Mouse (Mus musculus) ES-CJ7 (cell line): ENCODE results near the gene Lbx1.

ENCODE experiments used
- DNase-seq: peaks from one replicate; pipeline ENCODE4 v3.0.0; 2011; ENCODE audit warnings: low read depth, low spot score

Lbx1 gene

DNA sequence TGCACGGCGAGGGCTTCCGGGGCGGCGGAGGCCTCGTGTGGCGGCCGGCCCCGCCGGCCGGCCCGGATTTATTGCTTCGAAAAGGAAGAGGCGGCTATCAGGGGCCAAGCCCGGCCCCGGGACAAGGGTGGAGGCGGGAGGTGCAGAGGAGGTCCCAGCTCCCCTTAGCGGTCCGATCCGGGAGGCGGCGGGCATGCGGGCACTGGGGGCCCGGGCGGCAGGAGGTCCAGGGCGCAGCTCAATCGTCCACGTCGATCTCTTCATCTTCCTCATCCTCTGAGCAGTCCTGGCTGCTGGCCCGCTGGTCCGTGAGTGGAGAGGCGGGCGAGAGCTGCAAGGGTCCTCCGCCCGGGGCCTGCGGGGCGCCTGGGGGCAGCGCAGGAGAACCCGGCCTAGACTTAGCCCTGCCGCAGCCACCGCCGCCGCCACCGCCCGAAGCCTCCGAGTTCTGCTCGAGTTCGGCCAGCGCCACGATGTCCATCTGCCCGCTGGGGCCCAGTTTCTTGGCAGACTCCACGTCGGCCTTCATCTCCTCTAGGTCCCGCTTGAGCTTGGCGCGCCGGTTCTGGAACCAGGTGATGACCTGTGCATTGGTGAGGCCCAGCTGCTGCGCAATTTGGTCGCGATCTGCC is 2.0 kb downstream of the Lbx1 start:
- no peak for DNase-seq

DNA sequence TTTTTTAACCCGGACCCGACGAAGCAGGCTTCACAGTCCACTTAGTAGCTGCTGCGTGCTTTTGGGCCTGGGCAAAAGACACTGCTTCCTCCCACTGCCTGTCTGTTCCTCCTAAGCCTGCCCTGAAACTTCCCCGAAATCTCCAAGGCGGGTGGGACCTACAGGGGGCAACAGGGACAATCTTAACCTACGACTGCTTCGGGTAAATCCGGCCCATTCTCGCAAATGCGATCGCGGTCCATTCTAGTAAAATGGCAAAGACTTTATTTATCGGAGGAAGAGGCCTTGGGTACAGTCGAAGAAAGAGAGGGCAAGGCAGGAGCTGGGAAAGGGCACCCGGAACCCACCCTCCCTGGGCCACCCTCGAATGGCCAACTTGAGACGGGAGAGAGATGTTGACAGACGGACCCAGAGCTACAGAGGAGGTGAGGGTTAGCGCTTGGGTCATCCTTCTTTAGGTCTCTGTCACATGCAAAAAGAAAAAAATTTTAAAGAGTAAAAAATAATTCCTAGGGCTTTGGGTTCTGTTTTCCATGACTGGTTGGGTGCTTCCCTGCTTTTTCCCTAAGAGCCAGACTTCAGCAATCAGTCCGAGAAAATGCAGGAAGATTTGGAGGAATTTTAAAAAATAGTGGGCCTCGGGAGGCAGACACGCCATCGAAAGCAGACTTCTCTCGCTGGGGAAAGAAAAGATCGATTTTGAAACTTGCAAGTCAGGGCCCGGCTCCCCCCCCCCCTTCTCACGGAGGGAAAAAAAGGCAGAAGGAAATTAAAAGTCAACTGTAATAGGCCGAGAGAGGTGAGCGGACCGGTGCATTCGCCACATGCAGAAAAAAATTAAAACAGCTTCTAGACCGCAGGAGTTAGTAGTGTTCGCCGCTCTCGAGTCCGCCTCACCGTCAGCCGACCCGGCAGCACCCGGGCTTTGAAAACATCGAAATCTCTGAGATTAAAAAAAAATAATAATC is 2.9 kb downstream of the Lbx1 start:
- DNase-seq: no peak

DNA sequence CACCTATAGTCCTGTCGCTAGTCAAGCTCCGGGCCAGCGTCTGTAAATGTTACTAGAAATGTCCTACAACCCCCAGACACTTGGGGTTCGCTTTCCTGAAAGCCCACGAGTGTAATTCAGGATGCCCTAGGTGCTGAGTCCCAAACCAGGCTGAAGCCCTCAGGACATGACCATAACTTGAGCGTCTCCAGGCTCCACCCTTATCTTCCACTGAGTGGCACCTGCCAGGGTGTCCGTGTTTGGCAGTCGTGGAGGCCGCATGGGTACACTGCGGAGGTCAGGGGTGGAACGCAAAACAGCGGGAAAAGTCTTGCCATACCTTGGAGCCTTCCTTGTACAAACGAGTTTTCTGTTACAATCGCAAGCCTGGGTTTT is 3.6 kb downstream of the Lbx1 start:
- no peak for DNase-seq

DNA sequence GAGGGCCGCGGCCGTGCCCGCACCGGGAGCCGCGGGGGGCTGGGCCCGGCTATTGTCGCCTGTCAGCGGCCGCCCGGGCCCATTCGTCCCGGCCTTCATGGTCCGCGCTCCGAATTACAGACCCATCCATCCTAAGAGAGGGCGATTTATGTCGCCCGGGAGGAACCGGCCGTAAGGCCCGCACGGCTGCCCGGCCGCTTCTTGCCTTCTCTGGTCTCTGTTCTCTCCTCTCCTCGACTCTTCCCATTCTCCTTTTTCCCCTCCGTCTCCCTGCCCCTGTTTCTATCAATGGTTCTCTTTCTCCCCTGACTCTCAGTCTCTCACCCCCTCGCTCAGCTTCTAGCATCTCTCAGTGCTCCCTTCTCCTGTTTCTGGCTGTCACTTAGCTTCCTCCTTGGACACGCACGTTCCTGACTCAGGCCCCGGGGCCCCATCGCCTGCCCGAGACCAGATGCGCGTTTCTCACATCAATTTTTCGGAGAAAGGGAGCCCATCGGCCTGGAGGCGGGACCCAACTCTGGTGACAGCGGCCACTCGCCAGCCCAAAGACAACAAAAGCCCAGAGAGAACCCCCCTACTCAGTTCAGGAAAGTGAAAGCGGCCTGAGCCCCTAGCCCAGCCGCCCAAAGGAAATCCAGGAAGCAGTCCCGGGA is 4.1 kb downstream of the Lbx1 start:
- DNase-seq: no peak

DNA sequence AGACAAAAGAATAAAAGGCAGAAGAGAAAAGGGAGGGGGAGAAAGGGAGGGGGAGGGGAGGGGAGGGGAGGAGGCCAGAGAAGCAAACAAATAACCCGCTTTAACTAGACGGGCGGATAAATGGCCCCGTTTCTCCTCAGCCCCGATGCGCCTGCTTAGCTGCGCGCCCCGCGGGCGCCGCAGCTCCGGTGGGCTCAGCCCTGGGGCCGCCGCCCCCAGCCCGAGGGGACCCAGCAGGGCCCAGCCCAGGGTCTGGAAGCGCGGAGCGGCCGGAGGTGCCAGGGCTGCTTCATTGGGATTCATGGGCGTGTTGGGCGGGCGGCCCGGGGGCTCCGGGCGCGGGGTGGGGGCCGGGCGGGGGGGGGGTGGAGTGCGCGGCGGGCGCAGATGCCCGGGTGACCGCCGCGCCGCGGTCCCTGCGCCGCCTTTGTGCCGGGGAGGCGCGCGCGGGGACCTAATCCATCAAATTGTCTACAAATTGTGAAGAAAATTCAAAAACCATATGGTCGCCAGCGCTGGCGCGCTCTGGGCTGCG is 4.7 kb downstream of the Lbx1 start:
- DNase-seq: no peak

DNA sequence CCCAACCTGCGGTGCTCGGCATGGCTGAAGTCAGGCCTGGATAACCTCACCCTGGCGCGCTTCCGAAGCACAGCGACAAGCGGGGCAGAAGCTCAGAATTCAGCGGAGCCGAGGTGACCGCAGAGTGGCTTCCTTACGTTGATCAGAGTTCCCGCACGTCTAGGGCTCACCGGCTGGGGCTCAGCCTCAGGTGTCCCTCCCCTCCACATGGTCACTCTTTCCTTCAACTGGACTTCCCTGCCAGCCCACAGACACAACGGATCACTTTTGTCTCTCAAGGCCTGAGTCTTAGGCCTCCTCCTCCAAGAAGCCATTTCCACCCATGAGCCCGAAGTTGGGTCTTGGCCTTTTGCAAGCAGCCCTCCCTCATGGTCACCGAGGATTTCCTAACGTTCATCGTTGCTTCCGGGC is 5.4 kb downstream of the Lbx1 start:
- DNase-seq: peak; percentile 51

DNA sequence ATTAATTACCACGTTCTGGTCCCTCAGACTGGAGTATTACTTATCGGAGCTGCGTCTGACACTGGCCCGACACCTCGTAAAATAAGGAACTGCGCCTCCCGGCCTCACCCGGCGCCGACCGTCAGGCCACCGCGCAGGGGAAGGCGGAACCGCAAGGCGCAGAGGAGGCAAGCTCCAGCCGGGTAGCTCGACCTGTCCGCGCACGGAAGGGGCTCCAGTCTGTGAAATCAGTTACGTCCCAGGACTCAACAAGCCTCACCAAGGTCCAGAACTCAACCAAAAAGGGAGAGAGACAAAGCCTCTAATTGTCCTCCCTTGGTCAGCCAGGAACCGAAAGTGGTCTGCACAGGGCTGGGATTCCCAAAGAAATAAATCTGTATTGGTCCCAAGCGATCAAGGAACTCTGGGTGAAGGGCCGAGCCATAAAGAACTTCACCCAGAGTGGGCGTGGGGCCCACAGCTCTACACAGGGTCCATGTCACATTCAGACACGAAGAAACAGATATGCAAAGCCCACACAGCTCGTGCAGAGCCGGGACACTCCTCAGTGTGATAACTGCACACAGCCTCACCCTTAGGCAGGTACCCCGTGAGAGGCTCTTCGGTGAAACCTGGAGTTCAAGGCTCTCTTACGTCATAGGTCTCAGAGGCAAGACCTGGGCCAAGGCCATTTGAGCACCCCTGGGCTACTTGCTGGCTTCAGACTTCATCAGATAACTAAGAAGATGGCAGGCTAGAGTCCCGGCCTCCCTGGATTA is 6.1 kb downstream of the Lbx1 start:
- DNase-seq: no peak

DNA sequence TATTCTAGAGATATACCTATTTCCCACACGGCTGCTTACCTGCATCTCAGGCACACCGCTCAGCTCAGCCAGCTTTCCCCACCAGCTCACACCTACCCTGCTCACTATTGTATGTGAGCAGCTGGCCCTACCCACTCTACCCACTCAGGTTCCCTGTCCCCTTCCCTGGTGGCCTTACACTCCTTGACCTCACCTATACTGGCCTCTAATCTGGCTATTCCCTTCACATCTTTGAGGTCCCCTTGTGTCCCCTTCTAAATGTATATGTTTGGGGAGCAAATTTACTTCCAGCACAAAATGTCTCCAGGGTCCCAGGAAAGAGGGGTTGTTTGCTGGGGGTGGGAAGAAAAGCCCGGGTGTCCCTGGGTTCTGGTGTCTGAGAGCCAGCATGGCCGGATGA is 6.8 kb downstream of the Lbx1 start:
- no peak for DNase-seq

DNA sequence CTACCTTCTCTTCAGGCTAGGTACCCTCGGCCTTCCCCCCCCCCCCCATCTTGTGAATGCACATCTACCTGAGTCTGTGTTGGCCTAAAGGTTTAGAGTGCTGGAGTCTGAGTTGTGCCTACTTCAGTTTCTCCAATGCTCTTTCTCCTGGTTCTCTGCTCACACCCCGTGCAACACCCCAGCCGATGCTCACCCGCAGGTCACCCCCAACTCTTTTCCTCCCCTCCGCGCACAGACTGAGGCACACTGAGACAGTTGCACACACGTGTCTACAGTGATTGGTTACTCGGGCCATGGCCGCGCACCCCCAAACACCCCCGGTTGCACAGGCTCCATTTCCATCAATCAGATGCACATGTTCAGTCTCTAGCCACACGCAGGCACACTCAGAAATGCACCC is 7.5 kb downstream of the Lbx1 start:
- no peak for DNase-seq

DNA sequence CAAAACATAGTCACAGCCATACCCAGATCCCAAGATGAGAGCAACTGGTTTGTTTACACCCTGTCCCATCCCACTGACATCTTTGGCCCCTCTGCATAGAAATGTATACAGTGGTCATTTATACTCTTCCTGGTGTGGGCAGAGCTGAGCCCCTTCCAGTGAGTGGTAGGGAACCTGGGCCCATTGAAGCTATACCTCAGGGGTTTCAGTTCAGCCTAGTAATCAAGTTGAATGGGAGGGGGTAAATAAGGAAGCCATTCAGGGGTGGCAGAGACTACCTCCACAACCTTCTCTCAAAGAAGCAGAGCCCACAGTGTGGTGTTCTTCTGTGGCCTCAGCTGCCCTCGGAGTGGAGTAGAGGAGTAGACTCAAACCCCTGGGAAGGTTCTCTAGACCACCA is 7.9 kb downstream of the Lbx1 start:
- DNase-seq: no peak

DNA sequence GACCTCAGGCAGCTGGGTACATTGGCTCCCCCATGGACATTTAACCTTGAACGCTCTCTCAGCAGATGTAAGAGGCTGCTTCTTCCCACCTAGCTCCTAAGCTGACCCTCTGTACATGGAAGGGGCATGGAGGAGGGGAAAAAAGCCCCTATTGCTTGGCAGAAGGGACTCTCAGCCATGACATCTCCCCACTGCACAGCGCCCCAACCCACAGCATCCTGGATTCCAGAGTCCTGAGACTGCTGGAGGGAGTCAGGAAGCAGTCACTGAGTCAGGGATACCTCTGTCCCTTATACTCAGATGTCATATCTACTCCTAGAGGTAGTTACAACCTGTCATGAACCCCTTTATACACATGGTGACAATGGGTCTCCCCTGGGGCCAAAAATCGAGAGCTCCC is 8.6 kb downstream of the Lbx1 start:
- DNase-seq: no peak

DNA sequence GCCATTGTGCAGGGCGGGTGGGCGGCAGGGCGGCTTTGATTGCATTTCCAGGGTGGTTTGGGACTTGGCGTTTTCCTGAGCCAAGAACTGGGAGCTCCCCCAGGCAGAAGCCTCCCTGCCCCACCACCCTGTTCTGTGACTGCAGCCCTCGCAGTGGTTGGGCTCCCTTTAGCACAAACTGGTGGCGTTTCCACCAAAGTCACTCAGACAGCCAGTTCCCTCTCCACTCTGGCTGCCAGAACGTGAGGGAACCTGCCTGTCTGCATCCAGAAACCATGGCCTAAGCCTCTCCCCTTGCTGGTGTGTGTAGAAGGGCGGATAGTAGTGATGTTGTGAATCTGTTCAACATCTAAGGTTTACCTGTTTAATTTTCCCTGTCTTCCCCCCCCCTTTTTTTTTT is 9.4 kb downstream of the Lbx1 start:
- DNase-seq: no peak

DNA sequence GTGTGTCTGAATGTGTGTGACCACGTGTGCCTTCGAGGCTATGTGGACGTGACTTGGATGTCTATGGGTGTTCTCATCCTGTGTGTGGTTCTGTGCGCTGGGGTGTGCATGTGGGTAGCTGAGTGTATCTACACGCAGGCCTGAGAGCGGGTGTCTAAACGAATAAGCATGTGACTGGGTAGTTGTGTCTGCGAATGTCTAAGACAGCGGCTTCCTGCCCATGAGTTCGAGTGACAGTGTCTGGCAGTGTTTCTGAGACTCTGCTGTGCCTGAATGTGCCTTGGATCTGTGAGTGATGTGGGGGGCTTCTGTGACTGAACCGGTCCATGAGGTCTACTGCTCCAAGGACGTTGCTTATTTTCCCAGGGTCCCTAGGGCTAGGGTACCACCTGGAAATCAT is 10.5 kb downstream of the Lbx1 start:
- DNase-seq: no peak

DNA sequence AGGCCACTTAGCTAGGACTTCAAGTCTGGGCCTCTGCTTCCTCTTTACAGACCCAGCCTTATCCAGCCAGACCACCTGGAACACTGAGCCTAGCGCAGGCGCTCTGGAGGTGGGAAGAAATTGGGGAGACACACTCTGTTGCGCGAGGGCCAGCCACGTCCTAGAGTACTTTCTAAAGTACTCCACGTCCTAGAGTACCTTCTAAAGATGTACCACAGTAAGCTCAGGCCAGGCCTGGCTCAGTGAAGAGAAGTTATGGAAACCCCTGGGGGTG is 11.4 kb downstream of the Lbx1 start:
- DNase-seq: no peak

DNA sequence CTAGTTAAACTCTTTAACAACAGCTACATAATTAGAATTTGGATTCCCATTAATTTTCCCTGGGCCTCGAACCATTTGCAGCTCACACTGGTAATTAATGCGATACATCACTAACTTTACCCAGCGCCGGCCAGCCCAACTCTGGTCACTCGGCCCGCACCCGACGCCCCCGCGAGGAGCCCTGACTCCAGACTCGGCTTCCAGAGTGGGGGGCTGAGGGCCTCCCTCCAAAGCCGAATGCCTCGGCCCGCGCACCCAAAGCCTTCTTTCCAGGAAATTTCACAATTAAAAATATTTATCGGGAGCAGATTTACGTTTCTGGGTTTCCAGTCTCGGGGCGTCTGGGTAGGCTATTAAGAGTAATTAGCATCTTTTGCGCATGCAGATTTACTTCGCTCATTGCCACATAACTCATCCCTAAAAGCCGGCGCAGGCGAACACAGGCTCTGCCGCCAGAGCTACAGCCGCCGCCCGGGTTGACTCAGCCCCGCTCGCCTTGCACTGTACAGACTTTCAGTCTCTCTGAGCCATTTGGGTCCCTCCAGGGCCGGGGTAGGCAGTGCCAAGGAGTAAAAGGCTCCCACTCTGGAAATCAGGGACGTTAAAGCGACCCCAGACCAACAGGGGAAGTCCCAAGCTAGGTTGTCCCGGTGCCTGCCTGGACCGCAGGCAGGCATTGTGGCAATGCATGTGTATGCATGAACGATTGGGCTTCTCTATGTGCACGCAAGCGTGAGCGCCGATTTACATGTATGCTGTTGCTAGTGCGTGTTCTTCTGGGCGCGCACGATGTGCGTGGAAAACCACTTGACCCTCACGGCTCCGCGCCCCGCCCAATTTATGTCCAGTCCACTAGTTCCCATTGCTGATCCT is 12.0 kb downstream of the Lbx1 start:
- no peak for DNase-seq

DNA sequence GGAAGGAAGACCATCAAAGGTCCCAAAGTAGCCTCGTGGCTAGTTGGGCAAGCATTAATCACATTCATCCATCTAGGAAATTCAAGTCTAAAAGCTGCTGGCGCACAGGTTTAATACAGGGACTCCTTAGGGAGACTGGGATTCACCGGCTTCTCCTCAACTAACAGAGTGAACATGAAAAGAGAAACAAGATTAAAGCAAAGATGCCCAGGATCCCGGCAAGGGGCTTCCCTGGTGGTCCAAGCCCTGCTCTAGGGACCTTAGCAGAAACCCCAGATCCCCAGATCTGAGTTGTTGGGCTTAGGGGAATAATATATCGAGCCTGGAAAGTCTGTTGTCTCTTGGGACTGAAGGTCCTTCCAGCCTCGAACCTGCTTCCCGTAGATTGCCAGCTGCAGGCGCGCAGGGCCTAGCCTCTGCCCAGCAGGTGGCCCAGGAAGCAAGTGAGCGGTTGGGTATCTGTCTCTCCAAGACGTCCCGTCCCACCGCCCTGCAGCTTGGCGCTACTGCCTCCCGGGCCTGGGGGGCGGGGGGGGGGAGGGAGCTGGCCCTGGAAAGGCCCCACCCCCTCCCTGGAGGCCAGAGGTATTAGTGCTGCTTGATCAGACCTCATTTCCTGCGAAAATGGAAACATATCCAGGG is 13.3 kb downstream of the Lbx1 start:
- DNase-seq: peak; percentile 57

DNA sequence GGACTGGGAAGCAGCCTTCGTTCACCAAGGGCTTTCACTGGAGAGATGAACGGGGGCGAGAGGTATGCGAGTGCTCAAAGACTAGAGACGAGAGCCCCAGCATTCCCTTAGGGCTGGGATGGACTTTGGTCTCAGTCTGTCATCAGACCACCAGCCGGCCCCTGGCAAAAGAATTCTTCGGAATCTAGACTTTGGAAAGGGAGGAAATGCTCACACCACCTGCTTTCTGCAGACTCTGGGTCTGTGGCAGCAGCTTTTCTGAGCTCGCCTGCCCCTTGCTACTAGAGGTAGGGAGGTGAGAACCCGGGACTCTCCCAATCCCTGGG is 14.2 kb downstream of the Lbx1 start:
- DNase-seq: no peak

DNA sequence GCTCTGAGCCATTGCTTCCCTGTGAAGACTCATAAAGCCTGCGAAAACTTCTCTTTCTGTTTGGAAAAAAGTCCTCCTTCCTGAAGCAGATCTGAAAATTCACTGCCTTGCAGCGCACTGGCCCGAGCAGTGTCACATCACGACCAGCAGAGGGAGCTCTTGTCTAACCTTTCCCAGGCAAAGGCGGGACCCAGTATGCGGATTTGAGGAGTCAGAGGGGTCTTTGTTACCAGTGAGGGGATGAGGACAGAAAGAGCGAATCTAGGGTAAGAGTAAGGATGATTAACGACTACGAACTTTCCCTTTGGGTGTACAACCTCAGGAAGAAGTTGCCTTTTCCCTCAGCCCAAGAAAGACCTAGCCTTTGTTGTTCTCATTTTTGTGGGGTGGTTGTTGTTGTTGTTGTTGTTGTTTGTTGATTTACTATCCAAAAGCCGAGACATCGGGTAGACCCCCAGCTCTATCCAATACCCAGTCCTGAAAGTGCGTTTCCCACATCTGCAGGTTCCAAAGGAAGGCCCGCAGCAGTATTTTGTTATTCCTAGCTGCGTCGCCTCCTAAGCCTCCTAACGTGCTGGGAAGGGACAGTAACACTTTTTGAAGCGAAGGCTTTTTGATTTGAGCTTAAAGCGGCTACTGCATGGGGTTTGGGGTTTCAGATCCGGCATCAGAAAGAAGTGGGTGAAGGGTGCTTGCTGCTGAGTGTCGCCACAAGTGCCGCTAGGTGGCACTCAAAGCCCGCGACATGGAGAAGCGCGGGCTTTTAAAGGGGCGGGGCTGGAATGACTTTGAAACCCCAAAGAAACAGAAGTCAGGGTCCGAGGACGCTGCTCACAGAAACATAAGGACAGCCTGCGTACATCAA is 14.8 kb downstream of the Lbx1 start:
- DNase-seq: peak; percentile 84

DNA sequence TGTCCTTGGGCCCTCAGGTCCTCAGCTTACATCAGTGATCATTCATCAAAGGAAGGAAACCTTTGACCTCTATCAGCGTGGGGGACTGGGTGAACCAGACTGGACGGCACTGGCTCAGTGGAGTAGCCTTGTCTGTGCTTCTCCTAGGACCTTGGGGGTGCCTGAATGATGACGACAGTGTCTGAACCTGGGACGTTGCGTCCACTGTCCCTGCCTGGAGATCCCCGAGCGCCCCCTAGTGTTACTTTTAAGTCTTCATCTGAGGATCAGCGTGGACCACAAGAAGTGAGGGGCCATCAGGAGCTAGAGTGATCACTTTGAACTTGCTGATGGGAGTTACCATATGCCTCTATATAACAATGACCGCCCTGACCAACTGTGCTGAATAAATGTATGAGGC is 19.4 kb downstream of the Lbx1 start:
- peak; percentile 85 for DNase-seq

DNA sequence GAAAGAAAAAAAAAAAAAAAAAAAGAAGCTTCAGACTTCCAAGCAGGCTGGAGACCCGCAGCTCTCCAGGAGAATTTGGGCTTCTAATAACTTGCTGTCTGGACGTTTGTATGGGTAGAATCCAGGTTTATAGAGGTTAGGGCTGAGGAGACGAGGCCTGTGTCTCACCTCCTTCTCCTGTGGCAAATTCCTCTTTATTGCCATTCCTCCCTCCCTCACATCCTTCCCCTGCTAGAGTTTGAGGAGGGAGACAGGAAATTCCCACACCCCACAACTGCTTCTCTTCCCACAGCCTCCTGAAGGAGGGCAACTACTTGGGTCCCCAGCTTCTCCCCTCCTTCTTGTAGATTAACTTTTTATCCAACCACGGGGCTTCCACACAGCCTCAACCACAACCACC is 20.2 kb downstream of the Lbx1 start:
- DNase-seq: no peak
